Mouse (Mus musculus): ENCODE results near the gene Als2. TPM values are rescaled to one million over a fixed set of nuclear protein-coding genes. Genes with fewer than 3 reads are reported as not detected.

Als2 gene
- polyA plus RNA-seq, 1 experiment from 2014 or later: 7.5 TPM

Other genes with a start within 250 kb of the Als2 start
- gene C2cd6, start 142.3 kb downstream of the Als2 start, polyA plus RNA-seq (2015; fragmentation: Nextera tagmentation; extraction: Ambion mirVana): not detected in 2 replicates
- 28.4 and 31.1 TPM in 2 replicates for gene Tmem237, start 116.8 kb downstream of the Als2 start, polyA plus RNA-seq (2015; fragmentation: Nextera tagmentation; extraction: Ambion mirVana)
- 0.18 and 0.21 TPM in 2 replicates for gene Mpp4, start 73.8 kb downstream of the Als2 start, polyA plus RNA-seq (2015; fragmentation: Nextera tagmentation; extraction: Ambion mirVana)
- gene Cdk15, start 19.7 kb upstream of the Als2 start, polyA plus RNA-seq (2015; fragmentation: Nextera tagmentation; extraction: Ambion mirVana): 0.44 and 0.63 TPM in 2 replicates
- 7.1 and 10.3 TPM in 2 replicates for gene Fzd7, start 245.2 kb upstream of the Als2 start, polyA plus RNA-seq (2015; fragmentation: Nextera tagmentation; extraction: Ambion mirVana)